Mouse (Mus musculus) ES-E14 (cell line): ENCODE data around the gene Raf1. TPM values are rescaled to one million over a fixed set of nuclear protein-coding genes. Genes with fewer than 3 reads are reported as not detected.

Experiments
- DNase-seq: peaks from one replicate; pipeline ENCODE4 v3.0.0-alpha.2; 2013; ENCODE audit warnings: low read depth, low spot score
- H3K27ac ChIP-seq: 2 replicates; pipeline ENCODE4 v1.5.1; 2012; ENCODE audit warnings: low read depth, mild to moderate bottlenecking, low read length, moderate library complexity, mixed read lengths; ENCODE audit not compliant: poor library complexity, insufficient read depth, severe bottlenecking
- H3K36me3 ChIP-seq: 2 replicates; pipeline ENCODE4 v1.6.1; 2012; ENCODE audit warnings: mild to moderate bottlenecking, low read length, moderate library complexity, mixed read lengths; ENCODE audit not compliant: control insufficient read depth, poor library complexity, insufficient read depth, severe bottlenecking
- H3K4me1 ChIP-seq, 2 experiments: fragments of 150-350 bp in 1 of 2; sonication (generic) in 1 of 2; 2 replicates each; pipeline ENCODE4 v1.6.1; 2012; ENCODE audit warnings: low read length in 2 of 2, mild to moderate bottlenecking in 1 of 2, mixed read lengths in 1 of 2; ENCODE audit not compliant: control insufficient read depth in 2 of 2, insufficient read depth in 2 of 2, poor library complexity in 1 of 2
- H3K4me3 ChIP-seq, 2 experiments: fragments of 150-350 bp in 1 of 2; sonication (generic) in 1 of 2; 2 replicates each; pipeline ENCODE4 v1.5.1; 2012; ENCODE audit warnings: low read length in 2 of 2, low read depth in 1 of 2, mild to moderate bottlenecking in 1 of 2, mixed read lengths in 1 of 2; ENCODE audit not compliant: insufficient read depth in 1 of 2, poor library complexity in 1 of 2, severe bottlenecking in 1 of 2
- H3K9ac ChIP-seq: 2 replicates; pipeline ENCODE4 v1.6.1; 2012; ENCODE audit warnings: low read depth, mild to moderate bottlenecking, low read length, mixed read lengths; ENCODE audit not compliant: poor library complexity, insufficient read depth, severe bottlenecking
- H3K9me3 ChIP-seq: fragments of 150-350 bp; sonication (generic); 2 replicates; pipeline ENCODE4 v1.6.1; 2012; ENCODE audit warnings: low read depth, mild to moderate bottlenecking, low read length; ENCODE audit not compliant: control insufficient read depth, insufficient read depth
- CHD2 ChIP-seq: IDR thresholded peaks from 2 replicates; pipeline ENCODE4 v1.6.1; 2014; ENCODE audit warnings: mild to moderate bottlenecking, low read depth, low read length, inconsistent platforms
- HCFC1 ChIP-seq: IDR thresholded peaks from 2 replicates; pipeline ENCODE4 v1.6.1; 2012; ENCODE audit warnings: low read length, inconsistent platforms, borderline replicate concordance; ENCODE audit not compliant: insufficient read depth
- MAFK ChIP-seq: IDR thresholded peaks from 2 replicates; pipeline ENCODE4 v1.6.1; 2014; ENCODE audit warnings: mild to moderate bottlenecking, low read depth, low read length, inconsistent platforms; ENCODE audit not compliant: insufficient read depth
- ZC3H11A ChIP-seq: IDR thresholded peaks from 2 replicates; pipeline ENCODE4 v1.6.1; 2012; ENCODE audit warnings: low read depth, mild to moderate bottlenecking, inconsistent platforms, low read length, borderline replicate concordance
- ZNF384 ChIP-seq: IDR thresholded peaks from 2 replicates; pipeline ENCODE4 v1.6.1; 2012; ENCODE audit warnings: low read depth, low read length, inconsistent platforms
- in situ Hi-C, 2 experiments: fragments of 600-800 bp; cut with MboI; formaldehyde crosslinking; loops; one replicate each; pipeline ENCODE4 v1.15.1; 2025; ENCODE audit warnings: low sequenced_read_pairs in 2 of 2, inconsistent platforms in 1 of 2; ENCODE audit not compliant: unreplicated experiment in 2 of 2
- total RNA-seq: library from RNA; depleted of rRNA; stranded (reverse); fragments of 300-350 nt; gene quantifications from 2 replicates; pipeline ENCODE4 v1.2.3, GENCODE M21; 2012

The Raf1 gene
- total RNA-seq, 1 experiment, result 128 TPM

GRCm38 (mm10) chr6:115666641-115667040 lies 9.8 kb downstream of the Raf1 start:
- Histone ChIP-seq H3K4me3 (no peak overlapping the region), H3K4me1 (peaks cover 0 to 2% of the 10 kb centered on the region in 2 experiments; a peak in 2 of 4 replicates), H3K9ac (no peak overlapping the region), H3K9me3 (no peaks in the 10 kb centered on the region), H3K27ac (no peak overlapping the region), H3K36me3 (no peaks in the 10 kb centered on the region)
- DNase-seq, result no peak
- TF ChIP-seq ZC3H11A (no peak), ZNF384 (no peak), CHD2 (no peak), MAFK (no peak), HCFC1 (no peak)
- in situ Hi-C loops, result no loop called here

GRCm38 (mm10) chr6:115664268-115664667 lies 12.2 kb downstream of the Raf1 start:
- in situ Hi-C loops, result no loop called here
- no peak for DNase-seq
- no peak overlapping the region for H3K4me3 ChIP-seq
- TF ChIP-seq CHD2, result no peak
- no peak for TF ChIP-seq ZC3H11A
- no peak for TF ChIP-seq HCFC1
- no peak for TF ChIP-seq ZNF384
- no peak for TF ChIP-seq MAFK
- H3K9ac ChIP-seq, result no peak overlapping the region
- H3K27ac ChIP-seq, result no peak overlapping the region
- no peaks in the 10 kb centered on the region for H3K9me3 ChIP-seq
- peaks cover 5% of the 10 kb centered on the region in 2 experiments for H3K4me1 ChIP-seq
- H3K36me3 ChIP-seq, result no peaks in the 10 kb centered on the region

GRCm38 (mm10) chr6:115658802-115659201 lies 17.6 kb downstream of the Raf1 start:
- in situ Hi-C loops, result no loop called here
- Histone ChIP-seq H3K36me3 (no peaks in the 10 kb centered on the region), H3K27ac (no peak overlapping the region)

GRCm38 (mm10) chr6:115653939-115654338 lies 22.5 kb downstream of the Raf1 start:
- no peak overlapping the region for H3K27ac ChIP-seq
- in situ Hi-C loops, result no loop called here

More at GRCm38 (mm10) chr6:115658802-115659201, 17.6 kb downstream of the Raf1 start:
- peaks cover 5 to 7% of the 10 kb centered on the region in 2 experiments for H3K4me1 ChIP-seq
- H3K9me3 ChIP-seq, result no peaks in the 10 kb centered on the region
- no peak for TF ChIP-seq ZNF384
- TF ChIP-seq ZC3H11A, result no peak
- no peak for TF ChIP-seq MAFK
- TF ChIP-seq HCFC1, result no peak
- TF ChIP-seq CHD2, result no peak
- no peak for DNase-seq
- H3K9ac ChIP-seq, result no peak overlapping the region
- no peak overlapping the region for H3K4me3 ChIP-seq

GRCm38 (mm10) chr6:115651719-115652118 lies 24.7 kb downstream of the Raf1 start:
- Histone ChIP-seq H3K4me3 (no peak overlapping the region), H3K27ac (no peak overlapping the region; the same call in 1 of the 2 replicates), H3K36me3 (no peaks in the 10 kb centered on the region), H3K9me3 (no peaks in the 10 kb centered on the region), H3K9ac (no peak overlapping the region), H3K4me1 (peaks cover 7 to 17% of the 10 kb centered on the region in 2 experiments)
- no peak for DNase-seq
- in situ Hi-C loops, result no loop called here
- TF ChIP-seq MAFK, result no peak
- no peak for TF ChIP-seq ZNF384
- TF ChIP-seq ZC3H11A, result no peak
- no peak for TF ChIP-seq HCFC1
- no peak for TF ChIP-seq CHD2

More at GRCm38 (mm10) chr6:115653939-115654338, 22.5 kb downstream of the Raf1 start:
- no peak overlapping the region for H3K4me3 ChIP-seq
- no peaks in the 10 kb centered on the region for H3K9me3 ChIP-seq
- TF ChIP-seq HCFC1 (no peak), ZC3H11A (no peak), MAFK (no peak), ZNF384 (no peak), CHD2 (no peak)
- H3K9ac ChIP-seq, result no peak overlapping the region
- no peaks in the 10 kb centered on the region for H3K36me3 ChIP-seq
- DNase-seq, result no peak
- peaks cover 7 to 14% of the 10 kb centered on the region in 2 experiments for H3K4me1 ChIP-seq
